Mouse (Mus musculus) liver, embryonic 16.5 days (tissue): ENCODE data around the gene Tlr12. TPM values are rescaled to one million over a fixed set of nuclear protein-coding genes. Genes with fewer than 3 reads are reported as not detected.

Experiments used
- ATAC-seq: fragments of 200-750 bp; cut with Nextera tagmentation; 2 replicates; pipeline ENCODE4 v1.8.0; 2017; ENCODE audit warnings: low read depth, mild to moderate bottlenecking, moderate number of reproducible peaks, moderate library complexity
- H3K27ac ChIP-seq: fragments of 300-500 bp; sonication (generic); 2 replicates; pipeline ENCODE4 v1.5.1; 2014; ENCODE audit warnings: mild to moderate bottlenecking, low read length
- H3K27me3 ChIP-seq: fragments of 300-500 bp; sonication (generic); 2 replicates; pipeline ENCODE4 v1.6.1; 2014; ENCODE audit warnings: low read depth, low read length, mixed read lengths; ENCODE audit not compliant: control insufficient read depth, insufficient read depth
- H3K36me3 ChIP-seq: fragments of 300-500 bp; sonication (generic); 2 replicates; pipeline ENCODE4 v1.6.1; 2014; ENCODE audit warnings: mild to moderate bottlenecking; ENCODE audit not compliant: control insufficient read depth, insufficient read depth
- H3K4me1 ChIP-seq: fragments of 300-500 bp; sonication (generic); 2 replicates; pipeline ENCODE4 v1.6.1; 2014; ENCODE audit warnings: low read depth, low read length, mixed read lengths; ENCODE audit not compliant: control insufficient read depth
- H3K4me2 ChIP-seq: fragments of 300-500 bp; sonication (generic); 2 replicates; pipeline ENCODE4 v1.6.1; 2014; ENCODE audit warnings: low read depth, low read length, mixed read lengths
- H3K4me3 ChIP-seq: fragments of 300-500 bp; sonication (generic); 2 replicates; pipeline ENCODE4 v1.5.1; 2014; ENCODE audit warnings: low read depth, mild to moderate bottlenecking, low read length
- H3K9ac ChIP-seq: fragments of 300-500 bp; sonication (generic); 2 replicates; pipeline ENCODE4 v1.6.1; 2014; ENCODE audit warnings: low read depth, low read length
- H3K9me3 ChIP-seq: fragments of 300-500 bp; sonication (generic); replicated peaks from 2 replicates; pipeline ENCODE4 v1.6.1; 2016; ENCODE audit warnings: low read length; ENCODE audit not compliant: control insufficient read depth
- WGBS: fragments of 180-500 bp; shearing (Covaris S2); extraction: QIAGEN DNeasy Blood & Tissue Kit; methylation state at CpG from one replicate; pipeline ENCODE4 v1.1.7; 2014; ENCODE audit not compliant: insufficient replicate concordance; 5-methylcytosine and 5-hydroxymethylcytosine counted together
- polyA plus RNA-seq: library from polyadenylated mRNA; unstranded; fragments of >200 nt; fragmentation: Nextera tagmentation; extraction: Ambion mirVana; gene quantifications from 2 replicates; pipeline ENCODE4 v1.2.1, GENCODE M21; 2015

Tlr12 gene
- polyA plus RNA-seq, 1 experiment from 2014 or later: 2.0 TPM

GRCm38 (mm10) chr4:128610706-128611105, 7.7 kb downstream of the Tlr12 start:
- no peak for ATAC-seq
- Histone ChIP-seq H3K9me3 (no peaks in the 10 kb centered on the region), H3K27ac (no peak overlapping the region), H3K9ac (no peak overlapping the region; the same call in 1 of the 2 replicates), H3K27me3 (no peaks in the 10 kb centered on the region), H3K4me3 (peak overlapping the region; percentile 74), H3K4me1 (peaks cover 13% of the 10 kb centered on the region), H3K4me2 (peak overlapping the region; percentile 84), H3K36me3 (no peaks in the 10 kb centered on the region)
- WGBS: 34% methylated on average over 10 of the region's 10 CpGs

GRCm38 (mm10) chr4:128609925-128610402, 8.5 kb downstream of the Tlr12 start, which contains the start of gene Zscan20:
Zscan20 (minus strand) TSS chr4:128610098.
- Histone ChIP-seq H3K27me3 (no peaks in the 10 kb centered on the region), H3K4me3 (peak within 1 kb of the TSS; percentile 74), H3K4me2 (peak within 1 kb of the TSS; percentile 84), H3K36me3 (no peaks in the 10 kb centered on the region), H3K9me3 (no peaks in the 10 kb centered on the region), H3K4me1 (peaks cover 13% of the 10 kb centered on the region), H3K9ac (peak within 1 kb of the TSS; percentile 62), H3K27ac (peak within 1 kb of the TSS; percentile 42; the same call in 1 of the 2 replicates)
- peak; percentile 98 for ATAC-seq
- under 1% methylated on average over 24 of the region's 24 CpGs for WGBS

- no peaks in the 10 kb centered on the region for H3K27me3 ChIP-seq
- H3K9ac ChIP-seq: peak overlapping the region; percentile 62
- H3K4me1 ChIP-seq: peaks cover 13% of the 10 kb centered on the region
- no peaks in the 10 kb centered on the region for H3K9me3 ChIP-seq
- peak overlapping the region; percentile 84 for H3K4me2 ChIP-seq
- peak overlapping the region; percentile 74 for H3K4me3 ChIP-seq
- peak overlapping the region; percentile 42; the same call in 1 of the 2 replicates for H3K27ac ChIP-seq
- no peaks in the 10 kb centered on the region for H3K36me3 ChIP-seq
- WGBS: 6% methylated on average over 27 of the region's 27 CpGs
- ATAC-seq: no peak
Measured at GRCm38 (mm10) chr4:128609276-128609924, 9.0 kb downstream of the Tlr12 start.

GRCm38 (mm10) chr4:128607661-128608060, 10.8 kb downstream of the Tlr12 start:
- H3K27me3 ChIP-seq: no peaks in the 10 kb centered on the region
- no peaks in the 10 kb centered on the region for H3K36me3 ChIP-seq
- H3K9ac ChIP-seq: no peak overlapping the region
- no peak overlapping the region for H3K27ac ChIP-seq
- H3K4me1 ChIP-seq: peaks cover 13% of the 10 kb centered on the region
- no peak overlapping the region for H3K4me2 ChIP-seq
- WGBS: 82% methylated on average over 11 of the region's 11 CpGs
- H3K9me3 ChIP-seq: no peaks in the 10 kb centered on the region
- no peak overlapping the region for H3K4me3 ChIP-seq
- ATAC-seq: no peak

GRCm38 (mm10) chr4:128606586-128606985, 11.8 kb downstream of the Tlr12 start:
- Histone ChIP-seq H3K4me3 (no peak overlapping the region), H3K4me1 (peaks cover 13% of the 10 kb centered on the region), H3K9ac (no peak overlapping the region), H3K9me3 (no peaks in the 10 kb centered on the region), H3K36me3 (no peaks in the 10 kb centered on the region), H3K27me3 (no peaks in the 10 kb centered on the region), H3K4me2 (no peak overlapping the region), H3K27ac (no peak overlapping the region)
- 78% methylated on average over 7 of the region's 7 CpGs for WGBS
- no peak for ATAC-seq

- no peak overlapping the region for H3K4me3 ChIP-seq
- H3K4me1 ChIP-seq: no peaks in the 10 kb centered on the region
- H3K27me3 ChIP-seq: no peaks in the 10 kb centered on the region
- no peak overlapping the region for H3K27ac ChIP-seq
- no peak for ATAC-seq
- H3K36me3 ChIP-seq: no peaks in the 10 kb centered on the region
- no peak overlapping the region for H3K4me2 ChIP-seq
- H3K9me3 ChIP-seq: no peaks in the 10 kb centered on the region
- 64% methylated on average over 12 of the region's 12 CpGs for WGBS
- H3K9ac ChIP-seq: no peak overlapping the region
Measured at GRCm38 (mm10) chr4:128597801-128598560, 20.4 kb downstream of the Tlr12 start.

GRCm38 (mm10) chr4:128594062-128594461, 24.4 kb downstream of the Tlr12 start:
- no peaks in the 10 kb centered on the region for H3K9me3 ChIP-seq
- H3K9ac ChIP-seq: no peak overlapping the region
- H3K27me3 ChIP-seq: no peaks in the 10 kb centered on the region
- H3K27ac ChIP-seq: no peak overlapping the region
- H3K4me1 ChIP-seq: no peaks in the 10 kb centered on the region
- no peak overlapping the region for H3K4me3 ChIP-seq
- no peak overlapping the region for H3K4me2 ChIP-seq
- WGBS: 61% methylated on average over 5 of the region's 5 CpGs
- H3K36me3 ChIP-seq: no peaks in the 10 kb centered on the region
- no peak for ATAC-seq

GRCm38 (mm10) chr4:128593286-128593685, 25.1 kb downstream of the Tlr12 start:
- no peak for ATAC-seq
- Histone ChIP-seq H3K9me3 (no peaks in the 10 kb centered on the region), H3K36me3 (no peaks in the 10 kb centered on the region), H3K27ac (no peak overlapping the region), H3K27me3 (no peaks in the 10 kb centered on the region), H3K4me3 (no peak overlapping the region), H3K4me2 (no peak overlapping the region), H3K4me1 (no peaks in the 10 kb centered on the region), H3K9ac (no peak overlapping the region)
- 73% methylated on average over 4 of the region's 4 CpGs for WGBS

GRCm38 (mm10) chr4:128579182-128579581, 39.2 kb downstream of the Tlr12 start:
- Histone ChIP-seq H3K36me3 (no peaks in the 10 kb centered on the region; the same call in 1 of the 2 replicates), H3K27ac (no peak overlapping the region), H3K9me3 (no peaks in the 10 kb centered on the region; the same call in 1 of the 2 replicates), H3K9ac (no peak overlapping the region), H3K4me2 (no peak overlapping the region), H3K4me1 (no peaks in the 10 kb centered on the region), H3K27me3 (no peaks in the 10 kb centered on the region), H3K4me3 (no peak overlapping the region)
- no peak for ATAC-seq
- 43% methylated on average over 4 of the region's 4 CpGs for WGBS
